Mouse (Mus musculus) left cerebral cortex, postnatal 25 days (tissue): ENCODE results near the gene Mrrf. TPM values are rescaled to one million over a fixed set of nuclear protein-coding genes. Genes with fewer than 3 reads are reported as not detected.
A peak's percentile ranks its signal among the peaks of the same experiment; 100 is the strongest.
"Not testable (repeated sequence)": the region's sequence is repeated elsewhere in the genome, so short reads cannot be mapped to it uniquely, and the experiment has no call there.

ENCODE experiments used
- DNase-seq, 2 experiments: peaks; one replicate each; pipeline ENCODE4 v3.0.0; 2022; ENCODE audit warnings: low spot score in 2 of 2, mixed read lengths in 1 of 2
- intact Hi-C: fragments of 180-260 bp; cut with DNase I; formaldehyde crosslinking; loops from one replicate; pipeline ENCODE4 v1.15.1; 2025
- total RNA-seq, 2 experiments: library from RNA; stranded (reverse); gene quantifications; 2 replicates each; pipeline ENCODE4 v1.2.3; 2021

Mrrf gene
- total RNA-seq, 2 experiments from 2014 or later, result 15.5 to 20.0 TPM

GRCm38 (mm10) chr2:36126795-36127429, 9.3 kb upstream of the Mrrf start:
- intact Hi-C loops, result no loop called here
- DNase-seq, result no peak

- intact Hi-C loops, result no loop called here
- no peak for DNase-seq
Measured at GRCm38 (mm10) chr2:36127973-36128372, 8.2 kb upstream of the Mrrf start.

GRCm38 (mm10) chr2:36129051-36129450, 7.1 kb upstream of the Mrrf start:
- DNase-seq, result no peak
- intact Hi-C loops, result no loop called here

GRCm38 (mm10) chr2:36135887-36136286, 302 bp upstream of the Mrrf start:
- no peak for DNase-seq

GRCm38 (mm10) chr2:36139096-36139495, 2.9 kb downstream of the Mrrf start:
- no peak for DNase-seq
- intact Hi-C loops, result loop anchor here (5.0 kb wide), 4 partner anchors 58 to 132 kb away; partner anchors contain the start of genes Morn5 and Ndufa8

More at GRCm38 (mm10) chr2:36135887-36136286, 302 bp upstream of the Mrrf start:
- intact Hi-C loops, result loop anchor here (5.0 kb wide), 4 partner anchors 61 to 129 kb away; partner anchors contain the start of genes Morn5 and Ndufa8

GRCm38 (mm10) chr2:36148876-36149365, 12.7 kb downstream of the Mrrf start:
- intact Hi-C loops, result no loop called here
- no peak for DNase-seq

- intact Hi-C loops, DNase-seq: not testable (repeated sequence)
Measured at GRCm38 (mm10) chr2:36152401-36152800, 16.2 kb downstream of the Mrrf start.

GRCm38 (mm10) chr2:36157461-36157860, 21.3 kb downstream of the Mrrf start:
- no peak for DNase-seq
- intact Hi-C loops, result no loop called here

GRCm38 (mm10) chr2:36159336-36159735, 23.1 kb downstream of the Mrrf start:
- no peak for DNase-seq

GRCm38 (mm10) chr2:36167990-36168618, 31.9 kb downstream of the Mrrf start:
- DNase-seq, result no peak
- intact Hi-C loops, result no loop called here

More at GRCm38 (mm10) chr2:36159336-36159735, 23.1 kb downstream of the Mrrf start:
- intact Hi-C loops, result no loop called here

- intact Hi-C loops, result no loop called here
- DNase-seq, result no peak
Measured at GRCm38 (mm10) chr2:36169176-36169575, 33.0 kb downstream of the Mrrf start.

- no peak for DNase-seq
- intact Hi-C loops, result no loop called here
Measured at GRCm38 (mm10) chr2:36172136-36172535, 35.9 kb downstream of the Mrrf start.

- intact Hi-C loops, result no loop called here
- no peak for DNase-seq
Measured at GRCm38 (mm10) chr2:36172574-36172973, 36.4 kb downstream of the Mrrf start.

- no peak for DNase-seq
- intact Hi-C loops, result no loop called here
Measured at GRCm38 (mm10) chr2:36179487-36179886, 43.3 kb downstream of the Mrrf start.

GRCm38 (mm10) chr2:36181587-36182368, 45.6 kb downstream of the Mrrf start:
- intact Hi-C loops, DNase-seq: not testable (repeated sequence)

- intact Hi-C loops, result no loop called here
- DNase-seq, result peak in 1 of 2 experiments; percentile 21
Measured at GRCm38 (mm10) chr2:36183278-36183677, 47.1 kb downstream of the Mrrf start.

GRCm38 (mm10) chr2:36184192-36184591, 48.0 kb downstream of the Mrrf start:
- intact Hi-C loops, result no loop called here
- no peak for DNase-seq

GRCm38 (mm10) chr2:36184876-36185275, 48.7 kb downstream of the Mrrf start:
- intact Hi-C loops, result no loop called here

GRCm38 (mm10) chr2:36189200-36189599, 53.0 kb downstream of the Mrrf start:
- DNase-seq, intact Hi-C loops: not testable (repeated sequence)

More at GRCm38 (mm10) chr2:36184876-36185275, 48.7 kb downstream of the Mrrf start:
- peak; percentile 19 to 52 for DNase-seq
